Mouse (Mus musculus) midbrain, embryonic 16.5 days (tissue): Measurements from ENCODE around the gene Amer2. TPM values are rescaled to one million over a fixed set of nuclear protein-coding genes. Genes with fewer than 3 reads are reported as not detected.

Source experiments
- ATAC-seq: fragments of 200-750 bp; cut with Nextera tagmentation; 2 replicates; pipeline ENCODE4 v1.8.0; 2017; ENCODE audit warnings: moderate TSS enrichment
- H3K27ac ChIP-seq: fragments of 300-500 bp; sonication (generic); 2 replicates; pipeline ENCODE4 v1.5.1; 2014; ENCODE audit warnings: mild to moderate bottlenecking, low read length, mixed read lengths
- H3K27me3 ChIP-seq: fragments of 300-500 bp; sonication (generic); 2 replicates; pipeline ENCODE4 v1.6.1; 2014; ENCODE audit warnings: low read depth, low read length, mixed read lengths; ENCODE audit not compliant: control insufficient read depth, insufficient read depth
- H3K36me3 ChIP-seq: fragments of 300-500 bp; sonication (generic); 2 replicates; pipeline ENCODE4 v1.6.1; 2014; ENCODE audit warnings: mild to moderate bottlenecking, low read length, moderate library complexity, mixed read lengths; ENCODE audit not compliant: control insufficient read depth, insufficient read depth
- H3K4me1 ChIP-seq: fragments of 300-500 bp; sonication (generic); 2 replicates; pipeline ENCODE4 v1.6.1; 2014; ENCODE audit warnings: mild to moderate bottlenecking, low read length, mixed read lengths; ENCODE audit not compliant: control insufficient read depth, insufficient read depth
- H3K4me2 ChIP-seq: fragments of 300-500 bp; sonication (generic); 2 replicates; pipeline ENCODE4 v1.6.1; 2014; ENCODE audit warnings: mild to moderate bottlenecking, low read length, mixed read lengths
- H3K4me3 ChIP-seq: fragments of 300-500 bp; sonication (generic); 2 replicates; pipeline ENCODE4 v1.5.1; 2014; ENCODE audit warnings: low read depth, mild to moderate bottlenecking, low read length, moderate library complexity, mixed read lengths
- H3K9ac ChIP-seq: fragments of 300-500 bp; sonication (generic); 2 replicates; pipeline ENCODE4 v1.6.1; 2014; ENCODE audit warnings: low read depth, low read length, mixed read lengths
- H3K9me3 ChIP-seq: fragments of 300-500 bp; sonication (generic); replicated peaks from 2 replicates; pipeline ENCODE4 v1.6.1; 2014; ENCODE audit warnings: mild to moderate bottlenecking, low read length, mixed read lengths; ENCODE audit not compliant: control insufficient read depth, poor library complexity, severe bottlenecking
- WGBS: fragments of 180-500 bp; shearing (Covaris S2); extraction: QIAGEN DNeasy Blood & Tissue Kit; methylation state at CpG from one replicate; pipeline ENCODE4 v1.1.7; 2014; 5-methylcytosine and 5-hydroxymethylcytosine counted together
- polyA plus RNA-seq: library from polyadenylated mRNA; unstranded; fragments of >200 nt; fragmentation: Nextera tagmentation; extraction: Ambion mirVana; gene quantifications from 2 replicates; pipeline ENCODE4 v1.2.1, GENCODE M21; 2015

The Amer2 gene
- polyA plus RNA-seq, 1 experiment from 2014 or later: 20.8 TPM

DNA sequence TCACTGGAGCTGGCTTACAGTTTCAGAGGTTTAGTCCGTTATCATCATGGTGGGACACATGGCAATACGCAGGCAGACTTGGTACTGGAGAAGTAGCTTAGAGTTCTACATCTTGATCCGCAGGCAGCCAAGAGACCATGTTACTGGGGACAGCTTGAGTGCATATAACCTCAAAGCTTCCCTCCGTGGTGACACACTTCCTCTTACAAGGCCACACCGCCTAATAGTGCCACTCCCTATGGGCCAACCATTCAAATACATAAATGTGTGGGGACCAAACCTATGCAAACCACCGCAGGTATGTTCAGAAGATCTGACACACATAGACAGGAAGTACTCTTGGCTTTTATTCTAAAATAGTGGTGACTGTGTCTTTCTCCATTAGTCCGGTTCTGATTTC is 52.5 kb downstream of the Amer2 start:
- H3K9ac ChIP-seq: no peak overlapping the region
- H3K9me3 ChIP-seq: no peaks in the 10 kb centered on the region
- no peak for ATAC-seq
- no peak overlapping the region for H3K27ac ChIP-seq
- no peak overlapping the region for H3K4me3 ChIP-seq
- no peaks in the 10 kb centered on the region for H3K27me3 ChIP-seq
- peaks cover 17% of the 10 kb centered on the region for H3K4me1 ChIP-seq
- no peaks in the 10 kb centered on the region for H3K36me3 ChIP-seq
- H3K4me2 ChIP-seq: no peak overlapping the region
- 93% methylated on average over 7 of the region's 7 CpGs for WGBS

DNA sequence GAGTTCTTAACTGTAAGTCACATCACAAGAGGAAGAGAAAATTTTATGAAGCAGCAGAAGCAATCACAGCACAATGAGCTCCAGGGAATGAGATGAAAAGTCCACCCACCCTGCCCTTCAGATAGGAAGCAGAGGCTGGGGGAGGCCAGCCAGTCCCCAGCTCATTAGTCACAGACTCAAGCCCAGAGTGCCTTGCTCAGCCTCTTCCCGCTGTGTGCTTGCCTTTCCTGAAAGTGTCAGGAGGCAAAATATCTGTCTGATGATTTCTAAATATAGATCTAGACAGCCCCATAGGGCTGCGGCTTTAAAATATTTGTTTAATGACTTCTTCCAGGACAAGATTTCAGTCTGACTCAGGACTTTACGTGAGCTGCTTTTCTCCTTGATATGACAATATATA is 54.8 kb downstream of the Amer2 start:
- peak; percentile 39; the same call in 1 of the 2 replicates for ATAC-seq
- 38% methylated on average over 3 of the region's 3 CpGs for WGBS
- Histone ChIP-seq H3K36me3 (no peaks in the 10 kb centered on the region), H3K27ac (no peak overlapping the region), H3K4me3 (no peak overlapping the region), H3K27me3 (no peaks in the 10 kb centered on the region), H3K4me1 (peaks cover 17% of the 10 kb centered on the region), H3K4me2 (0 out of 2 replicates have a peak overlapping the region, but pooled peaks have one; percentile 12), H3K9me3 (no peaks in the 10 kb centered on the region), H3K9ac (no peak overlapping the region)

DNA sequence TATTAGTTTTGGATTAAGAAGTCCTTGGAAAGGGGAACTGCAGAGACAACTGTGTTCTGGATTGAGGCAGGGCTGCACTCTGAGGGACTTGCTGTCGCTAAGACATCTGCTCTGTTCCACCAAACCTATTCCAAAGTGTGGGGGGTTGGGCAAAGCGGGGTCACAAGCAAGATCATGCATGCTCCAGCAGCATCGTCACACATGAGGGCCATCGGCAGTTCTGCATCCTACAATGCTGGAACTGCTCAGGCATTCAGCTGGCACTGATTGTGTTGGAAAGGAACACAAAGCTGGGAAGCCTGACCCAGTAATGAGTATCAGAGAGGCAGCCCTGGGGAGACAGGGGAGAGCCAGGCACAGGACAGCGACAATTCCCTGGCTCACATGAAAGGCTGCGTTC is 56.5 kb downstream of the Amer2 start:
- no peaks in the 10 kb centered on the region for H3K9me3 ChIP-seq
- WGBS: 11% methylated on average over 6 of the region's 6 CpGs

DNA sequence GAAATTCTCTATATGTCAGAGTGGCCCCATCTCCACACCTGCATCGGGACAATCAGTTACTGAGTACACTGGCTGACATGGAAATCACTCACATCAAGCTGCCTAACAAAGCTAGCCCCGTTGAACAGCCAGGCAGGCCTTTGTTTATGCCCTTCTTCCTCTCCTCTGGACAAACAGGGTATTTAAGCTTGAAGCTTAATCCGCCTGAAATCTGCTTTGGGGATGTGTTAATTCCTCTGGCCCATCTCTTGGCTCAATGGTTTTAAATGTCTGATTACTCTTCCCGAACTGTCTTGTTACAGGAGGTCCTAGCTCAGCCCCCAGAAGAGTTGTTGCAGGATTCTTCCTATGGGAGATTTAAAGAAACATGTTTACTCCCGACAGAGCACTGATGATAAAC is 58.5 kb downstream of the Amer2 start:
- no peak overlapping the region for H3K4me3 ChIP-seq
- H3K4me2 ChIP-seq: no peak overlapping the region
- H3K36me3 ChIP-seq: no peaks in the 10 kb centered on the region
- no peak for ATAC-seq
- H3K4me1 ChIP-seq: peaks cover 17% of the 10 kb centered on the region
- 11% methylated on average over 5 of the region's 5 CpGs for WGBS
- no peaks in the 10 kb centered on the region for H3K9me3 ChIP-seq
- no peak overlapping the region for H3K9ac ChIP-seq
- H3K27ac ChIP-seq: no peak overlapping the region
- H3K27me3 ChIP-seq: no peaks in the 10 kb centered on the region

More for the DNA sequence above, 56.5 kb downstream of the Amer2 start:
- peaks cover 17% of the 10 kb centered on the region for H3K4me1 ChIP-seq
- H3K4me2 ChIP-seq: no peak overlapping the region
- no peaks in the 10 kb centered on the region for H3K27me3 ChIP-seq
- H3K4me3 ChIP-seq: no peak overlapping the region
- no peaks in the 10 kb centered on the region for H3K36me3 ChIP-seq
- ATAC-seq: no peak
- no peak overlapping the region for H3K9ac ChIP-seq
- no peak overlapping the region for H3K27ac ChIP-seq

DNA sequence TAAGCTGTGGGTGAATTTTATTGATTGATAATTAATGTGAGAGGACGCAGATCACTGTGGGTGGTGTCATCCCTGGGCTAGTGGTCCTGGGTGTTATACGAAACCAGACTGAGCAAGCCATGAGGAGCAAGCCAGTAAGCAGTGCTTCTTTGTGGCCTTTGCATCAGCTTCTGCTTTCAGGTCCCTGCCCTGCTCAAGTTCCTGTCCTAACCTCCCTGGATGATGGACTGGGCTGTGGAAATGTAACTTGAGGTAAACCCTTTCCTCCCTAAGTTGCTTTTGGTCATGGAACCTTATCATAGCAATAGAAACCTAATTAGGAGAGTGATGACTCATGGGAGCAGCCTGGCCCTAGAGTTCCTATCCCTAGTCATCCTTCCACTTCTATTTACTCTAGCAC is 59.1 kb downstream of the Amer2 start:
- no peak overlapping the region for H3K4me2 ChIP-seq
- no peaks in the 10 kb centered on the region for H3K36me3 ChIP-seq
- H3K4me1 ChIP-seq: peaks cover 17% of the 10 kb centered on the region
- no peak for ATAC-seq
- no peak overlapping the region for H3K9ac ChIP-seq
- H3K4me3 ChIP-seq: no peak overlapping the region
- no peaks in the 10 kb centered on the region for H3K27me3 ChIP-seq
- WGBS: 59% methylated on average over 2 of the region's 2 CpGs
- no peak overlapping the region for H3K27ac ChIP-seq
- no peaks in the 10 kb centered on the region for H3K9me3 ChIP-seq

DNA sequence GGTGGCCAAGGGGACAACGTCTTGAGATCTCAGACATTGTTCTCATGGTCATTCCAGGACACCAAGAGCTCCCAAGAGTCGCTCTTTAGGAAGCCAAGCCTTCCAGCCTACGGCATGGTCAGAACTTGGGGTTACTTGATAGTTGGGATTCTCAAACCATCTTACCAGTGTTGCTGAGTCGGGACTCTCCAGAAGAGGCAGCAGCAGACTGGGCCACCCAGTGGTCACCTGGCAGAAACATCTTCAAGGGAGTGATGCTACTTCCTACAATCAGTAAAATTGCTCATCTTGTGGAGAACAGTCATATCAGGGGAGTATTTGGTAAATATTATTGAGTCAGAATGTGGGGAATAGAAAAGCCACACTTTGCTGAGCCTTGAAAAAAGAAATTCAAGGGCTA is 62.5 kb downstream of the Amer2 start:
- Histone ChIP-seq H3K27ac (no peak overlapping the region), H3K4me2 (no peak overlapping the region), H3K4me3 (no peak overlapping the region), H3K9me3 (no peaks in the 10 kb centered on the region), H3K9ac (no peak overlapping the region), H3K4me1 (no peaks in the 10 kb centered on the region), H3K36me3 (no peaks in the 10 kb centered on the region), H3K27me3 (no peaks in the 10 kb centered on the region)
- WGBS: 74% methylated on average over 4 of the region's 4 CpGs
- no peak for ATAC-seq

DNA sequence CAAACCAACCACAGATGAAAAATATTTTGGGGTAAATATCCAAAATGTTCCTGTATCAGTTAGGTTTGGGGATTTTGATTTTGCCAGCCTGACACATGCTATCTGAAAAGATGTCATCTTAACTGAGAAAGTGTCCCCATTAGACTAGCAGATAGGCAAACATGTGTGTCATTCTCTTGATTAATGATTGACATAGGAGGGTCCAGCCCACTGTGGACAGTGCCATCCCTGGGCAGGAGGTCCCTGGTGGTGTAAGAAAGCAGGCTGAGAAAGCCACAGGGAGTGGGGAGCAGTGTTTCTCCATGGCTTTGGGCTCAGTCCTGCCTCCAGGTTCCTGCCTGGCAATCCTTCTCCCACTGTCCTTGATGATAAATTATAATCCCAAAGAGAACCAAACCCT is 63.3 kb downstream of the Amer2 start:
- Histone ChIP-seq H3K27ac (no peak overlapping the region), H3K4me2 (no peak overlapping the region), H3K27me3 (no peaks in the 10 kb centered on the region), H3K9ac (no peak overlapping the region), H3K36me3 (no peaks in the 10 kb centered on the region), H3K4me3 (no peak overlapping the region), H3K4me1 (no peaks in the 10 kb centered on the region), H3K9me3 (no peaks in the 10 kb centered on the region)
- ATAC-seq: no peak

Other genes with a start within 250 kb of the Amer2 start
- 45.6 and 51.3 TPM in 2 replicates for gene Atp8a2, start 176.1 kb upstream of the Amer2 start, polyA plus RNA-seq
- 0.10 and 0.11 TPM in 2 replicates for gene Nupl1, start 121.8 kb upstream of the Amer2 start, polyA plus RNA-seq
- gene Gm49336, start 121.8 kb upstream of the Amer2 start, polyA plus RNA-seq: 58.0 and 58.2 TPM in 2 replicates
- gene Mtmr6, start 108.0 kb upstream of the Amer2 start, polyA plus RNA-seq: 62.9 and 66.9 TPM in 2 replicates